Mouse (Mus musculus) MN1 (cell line): ENCODE results near the gene L3mbtl3.

ENCODE experiments used
- DNase-seq: peaks from one replicate; pipeline ENCODE4 v3.0.0-alpha.2; 2016; ENCODE audit warnings: low spot score

L3mbtl3 gene

DNA sequence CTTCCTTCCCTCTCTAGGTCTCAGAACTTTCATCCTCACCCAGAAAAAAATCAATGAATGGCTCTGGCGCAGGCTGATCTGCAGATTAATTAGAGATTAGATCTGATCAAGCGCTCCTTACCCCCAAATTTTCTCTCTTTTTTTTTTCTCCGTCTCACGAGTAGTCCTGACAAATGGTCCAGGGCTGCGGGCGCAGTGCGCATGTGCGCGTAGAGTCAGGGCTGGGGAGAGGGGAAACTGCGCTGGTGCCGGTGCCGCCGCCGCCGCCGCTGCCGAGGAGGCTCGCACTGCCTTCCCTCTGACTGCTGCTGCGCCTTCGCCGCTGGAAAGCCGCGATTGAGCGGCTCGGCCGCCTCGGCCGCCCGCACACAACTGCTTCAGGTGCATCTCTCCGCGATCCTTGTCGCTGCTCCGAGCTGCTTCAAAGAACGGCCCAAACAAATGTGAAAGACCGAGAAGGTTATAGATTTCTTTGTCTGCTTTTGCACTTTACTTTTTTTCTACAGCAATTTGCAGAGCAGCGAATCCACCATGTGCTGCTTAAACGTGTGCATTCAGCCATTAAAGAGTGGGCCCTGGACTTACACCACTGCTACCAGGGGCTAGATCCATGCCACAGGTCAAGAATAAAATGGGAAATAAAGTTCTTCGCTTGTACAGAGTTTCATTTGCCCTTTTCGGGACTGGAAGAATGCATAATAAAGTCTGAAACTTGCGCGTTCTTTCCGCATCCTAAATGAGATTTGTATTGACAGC, at the start of gene L3mbtl3:
TSS of gene L3mbtl3 (minus strand) at position 182 of the 756 bp plus-strand sequence.
- peak; percentile 57 for DNase-seq

DNA sequence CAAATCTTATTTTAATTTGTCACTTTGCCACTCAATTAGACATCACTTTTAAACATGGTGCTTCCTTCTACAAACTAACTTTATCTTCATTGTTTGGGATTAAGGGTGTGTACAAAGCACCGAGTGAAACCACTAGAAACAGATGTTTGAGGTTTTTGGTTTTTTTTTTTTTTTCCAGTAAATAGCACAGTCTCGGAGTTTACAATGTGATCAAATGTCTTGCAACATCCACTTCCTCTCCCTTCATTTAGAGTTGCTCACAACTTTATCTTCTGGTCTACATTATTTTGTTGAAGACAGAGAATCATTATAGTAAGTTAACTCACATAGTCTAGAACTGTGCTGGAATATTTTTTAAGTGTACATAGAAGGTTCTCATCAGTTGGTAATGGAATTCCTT, 45.4 kb upstream of the L3mbtl3 start:
- no peak for DNase-seq

DNA sequence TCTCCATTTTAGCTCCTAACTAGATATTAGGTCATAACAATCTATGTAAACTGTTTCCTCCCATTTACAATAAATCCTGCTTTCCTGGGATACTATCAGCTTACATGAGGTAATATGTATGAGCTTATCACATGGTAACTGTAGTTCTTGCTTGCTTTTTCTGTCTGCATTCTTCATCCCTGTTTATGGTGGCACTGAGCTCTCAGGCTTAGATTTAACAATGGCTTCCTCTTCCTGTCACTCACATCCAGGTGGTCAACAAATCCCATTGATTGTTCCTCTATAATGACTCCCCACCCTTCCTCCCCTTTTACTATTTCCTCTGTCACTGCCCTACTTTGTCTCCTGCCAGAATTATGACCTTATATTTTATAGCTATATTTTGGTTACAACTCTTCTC, 12.9 kb upstream of the L3mbtl3 start:
- no peak for DNase-seq

DNA sequence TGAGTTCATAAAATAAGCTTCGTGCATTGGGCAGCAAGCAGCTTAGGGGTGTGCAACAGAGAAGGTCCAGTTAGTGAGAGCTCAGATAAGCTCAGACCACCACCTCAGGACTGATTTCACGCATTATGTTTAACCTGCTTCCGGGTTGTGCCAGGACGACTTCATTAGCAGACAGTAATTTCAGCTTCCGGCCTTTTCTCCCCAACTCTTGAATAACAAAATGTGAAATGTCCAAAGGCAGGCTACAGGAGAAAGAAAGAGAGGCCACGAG, 1.5 kb upstream of the L3mbtl3 start:
- no peak for DNase-seq

DNA sequence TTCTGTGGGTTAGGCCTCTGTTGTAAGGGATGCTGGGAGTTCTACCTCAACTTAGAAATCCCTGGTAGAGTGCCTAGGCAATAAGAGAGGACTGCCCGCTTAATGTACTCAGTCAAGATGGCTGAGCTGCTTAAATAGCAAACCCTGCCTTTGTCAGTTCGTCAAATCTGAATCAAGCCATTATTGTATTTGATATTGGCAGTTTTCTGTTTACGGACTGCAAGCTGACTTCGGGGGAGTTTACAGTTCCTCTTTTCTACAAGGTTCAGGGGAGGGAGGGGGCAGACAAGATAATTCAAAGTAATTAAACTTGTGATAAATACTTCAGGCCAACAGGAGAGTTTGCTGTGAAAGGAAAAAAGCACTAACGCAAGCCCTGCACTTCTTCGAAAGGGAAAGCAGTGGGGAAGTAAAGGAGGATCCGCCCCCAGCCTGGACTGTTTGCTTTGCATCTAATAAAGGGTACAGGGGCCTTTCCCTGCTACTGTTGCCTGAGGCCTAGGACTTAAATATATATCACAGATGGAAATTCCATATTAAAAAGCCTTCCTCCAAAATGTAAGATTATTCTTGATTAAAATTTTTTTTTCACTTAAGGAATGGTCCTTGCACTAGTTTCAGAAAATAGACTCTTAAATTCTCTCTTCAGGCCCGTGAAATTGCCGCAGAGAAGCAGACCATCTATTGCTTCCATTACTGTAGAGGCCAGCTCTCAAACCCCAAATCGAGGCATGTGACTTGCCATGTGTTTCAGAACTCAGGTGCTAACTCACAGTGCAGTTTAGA, 968 bp upstream of the L3mbtl3 start:
- DNase-seq, result no peak

DNA sequence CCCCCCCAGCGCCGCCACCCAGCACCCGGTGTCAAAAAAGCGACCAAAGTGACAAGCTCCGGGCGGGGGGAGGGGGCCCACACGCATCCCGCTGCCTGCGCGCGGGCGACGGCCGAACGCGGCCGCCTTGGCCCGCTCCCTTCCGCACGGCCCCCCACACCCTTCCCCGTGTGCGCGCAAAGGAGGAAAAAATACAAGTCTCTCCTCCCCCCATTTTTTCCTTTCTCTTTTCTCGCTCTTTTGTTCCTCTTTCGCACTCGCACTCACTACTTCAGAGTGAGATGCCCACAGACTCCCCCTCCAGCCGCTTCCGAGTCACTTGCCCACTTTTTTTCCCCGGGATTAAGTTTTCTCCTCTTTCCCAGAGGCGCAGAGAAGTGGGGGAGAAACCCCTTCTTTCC, 420 bp downstream of the L3mbtl3 start:
- peak; percentile 11 for DNase-seq

DNA sequence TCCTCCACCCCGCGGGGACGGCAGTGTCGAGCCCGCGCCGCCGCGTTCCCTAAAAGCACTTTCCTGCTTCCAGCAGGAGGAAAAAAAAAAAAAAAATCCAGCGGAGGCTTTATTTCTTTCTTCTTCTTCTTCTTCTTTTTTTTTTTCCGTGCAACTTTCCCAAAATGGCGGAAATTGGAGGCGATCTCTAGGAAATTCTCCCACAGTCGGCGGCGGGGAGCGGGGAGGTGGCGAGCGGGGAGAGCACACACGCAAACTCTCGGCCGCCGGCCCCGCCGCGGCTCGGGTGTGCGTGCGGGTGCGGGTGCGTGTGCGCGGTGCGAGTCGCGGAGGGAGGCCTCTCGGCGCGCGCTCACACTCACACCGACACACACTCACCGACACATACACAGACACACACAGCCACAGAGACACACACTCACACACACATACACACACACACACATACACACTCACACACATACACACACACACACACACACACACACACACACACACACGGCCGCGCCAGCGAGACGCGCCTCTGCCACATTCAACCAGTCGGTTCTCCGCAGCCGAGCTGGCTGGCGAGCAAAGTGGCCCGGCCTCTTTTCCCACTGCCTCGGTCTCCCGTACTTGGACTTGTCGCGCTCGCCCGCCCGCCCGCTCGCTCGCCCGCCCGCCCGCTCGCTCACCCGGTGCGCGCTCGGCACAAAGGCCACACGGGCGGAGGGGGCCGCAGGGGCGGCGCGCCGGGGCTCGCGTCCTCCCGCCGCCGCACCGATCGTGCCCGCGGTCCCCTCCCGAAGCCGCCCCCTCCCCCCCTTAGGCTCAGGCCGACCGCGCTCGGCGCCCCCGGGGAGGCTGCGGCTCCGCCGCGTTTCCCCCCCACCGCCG, 1.1 kb downstream of the L3mbtl3 start:
- DNase-seq, result peak; percentile 20

DNA sequence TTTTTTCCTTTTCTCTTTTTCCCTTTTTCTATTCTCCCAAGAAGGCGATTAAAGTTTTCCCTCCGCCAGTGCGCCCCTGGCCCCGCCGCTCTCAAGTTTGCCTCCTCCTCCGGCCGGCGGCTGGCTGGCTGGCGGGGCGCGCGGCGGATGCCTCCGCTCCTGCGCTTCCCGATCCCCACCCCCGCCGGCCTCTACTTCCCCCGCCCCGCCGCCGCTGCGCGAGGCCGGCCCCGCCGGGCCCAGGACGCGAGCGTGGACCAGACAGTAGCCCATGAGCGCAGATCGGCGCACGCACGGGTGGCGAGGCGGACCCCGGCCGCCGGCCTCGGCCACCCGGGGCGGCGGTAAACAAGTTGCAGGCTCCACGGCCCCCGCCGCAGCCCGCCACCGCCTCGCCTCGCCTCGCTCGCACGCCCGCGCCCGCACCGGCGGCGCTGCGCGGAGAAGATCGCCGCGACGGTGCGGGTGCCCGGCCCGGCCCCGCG, 1.8 kb downstream of the L3mbtl3 start:
- no peak for DNase-seq

DNA sequence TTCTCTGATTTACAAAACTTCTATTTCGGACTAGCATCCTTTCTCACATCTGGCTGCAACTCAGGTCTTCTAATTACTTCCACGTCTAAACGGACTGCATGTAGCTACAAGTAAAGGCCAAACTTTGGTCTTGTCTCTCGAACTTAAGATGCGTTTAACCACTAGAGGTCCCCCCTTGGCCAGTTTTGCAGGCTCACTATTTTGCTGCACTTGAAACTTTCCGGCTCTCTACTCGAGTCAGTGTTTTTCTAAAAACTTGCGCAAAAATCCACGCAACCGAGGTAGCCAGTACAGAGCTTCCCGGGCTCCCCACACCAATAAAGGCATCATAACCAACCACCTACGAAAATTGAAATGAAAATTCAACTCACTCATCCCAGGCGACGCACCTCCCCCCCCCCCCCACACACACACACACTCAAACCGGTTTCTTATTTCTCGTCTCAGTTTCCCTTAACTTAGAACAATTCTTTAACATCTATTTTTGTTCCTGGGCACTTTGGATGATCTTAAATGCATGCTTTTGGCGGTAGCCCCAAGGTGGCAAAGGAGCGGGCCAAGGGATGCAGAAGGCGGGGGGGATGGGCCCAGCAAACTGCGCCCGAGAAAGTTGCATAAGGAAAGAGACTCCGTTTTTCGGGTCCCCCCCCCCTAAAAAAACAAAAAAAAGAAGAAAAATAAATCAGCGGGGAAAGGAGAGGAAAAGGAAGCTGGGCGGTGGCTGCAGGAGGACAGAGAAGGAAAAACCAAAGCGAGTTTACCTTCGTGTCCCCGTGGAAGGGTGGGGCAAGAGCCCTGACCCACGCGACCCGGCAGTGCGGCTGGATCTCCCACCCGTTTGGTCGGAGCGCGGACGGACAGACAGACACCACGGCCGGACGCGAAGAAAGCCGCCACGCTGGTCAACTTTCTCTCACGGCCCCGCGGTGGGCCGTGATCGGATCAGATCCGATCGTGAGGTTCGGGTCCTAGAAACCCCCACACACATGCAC, 2.5 kb downstream of the L3mbtl3 start:
- DNase-seq, result peak; percentile 59

DNA sequence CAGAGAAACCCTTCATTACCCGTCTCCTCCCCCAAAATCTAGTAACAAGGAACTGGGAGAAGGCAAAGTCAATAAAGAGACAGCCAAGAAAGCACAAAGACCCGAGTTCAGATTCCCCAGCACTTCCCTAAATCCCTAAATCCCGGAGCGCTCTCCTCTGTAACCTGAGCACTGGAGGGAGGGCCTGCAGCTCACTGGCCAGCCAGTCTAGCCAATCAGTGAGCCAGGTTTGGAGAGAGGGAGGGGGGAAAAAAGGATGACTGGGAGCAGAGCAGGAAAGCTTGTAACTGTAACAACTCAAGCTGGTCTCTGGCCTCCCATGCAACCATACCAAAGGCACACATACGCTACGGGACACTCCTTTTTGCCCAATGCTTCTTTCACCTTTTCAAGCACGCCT, 4.4 kb downstream of the L3mbtl3 start:
- no peak for DNase-seq

DNA sequence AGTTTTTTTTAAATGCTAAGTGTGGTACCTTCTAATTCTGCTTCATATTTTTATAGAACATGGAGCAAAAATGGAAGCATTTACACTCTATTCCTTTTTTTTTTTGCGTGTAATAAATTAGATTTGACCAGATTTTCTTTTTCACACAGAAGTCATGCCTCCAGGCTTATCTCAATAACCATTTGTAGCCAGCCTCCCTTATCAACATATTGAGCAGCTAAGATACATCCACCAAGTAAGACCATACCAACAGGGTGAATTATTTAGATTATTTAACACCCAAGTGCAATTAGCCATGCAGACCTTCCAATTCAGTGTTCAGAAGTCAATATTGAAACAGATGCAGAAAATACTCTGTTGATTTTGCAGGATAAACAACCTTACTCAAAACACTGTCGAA, 10.8 kb downstream of the L3mbtl3 start:
- DNase-seq, result no peak

DNA sequence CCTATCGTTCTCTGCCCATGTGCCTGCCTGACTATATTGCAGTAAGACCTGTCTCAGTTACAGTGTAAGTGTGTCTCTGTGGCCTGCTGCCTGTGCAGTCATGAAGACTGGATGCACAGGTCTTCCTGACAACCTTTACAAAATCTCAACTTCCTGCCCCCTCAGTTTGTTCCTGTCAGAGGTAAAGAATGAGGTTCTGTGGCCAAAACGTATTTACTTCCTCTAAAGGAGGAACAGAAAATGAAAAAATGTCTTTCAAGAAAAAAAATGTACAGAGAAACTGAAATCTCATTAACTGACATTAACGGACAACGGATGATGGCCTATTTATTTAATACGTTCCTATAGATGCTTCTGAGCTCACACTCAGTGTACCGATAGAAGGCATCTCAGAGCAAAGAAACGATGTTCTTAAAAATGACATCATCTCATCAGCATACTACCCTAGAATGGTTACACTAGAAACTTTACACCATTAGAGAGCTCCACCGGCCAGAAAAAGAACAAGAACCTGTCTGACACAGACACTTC, 11.4 kb downstream of the L3mbtl3 start:
- DNase-seq, result no peak

DNA sequence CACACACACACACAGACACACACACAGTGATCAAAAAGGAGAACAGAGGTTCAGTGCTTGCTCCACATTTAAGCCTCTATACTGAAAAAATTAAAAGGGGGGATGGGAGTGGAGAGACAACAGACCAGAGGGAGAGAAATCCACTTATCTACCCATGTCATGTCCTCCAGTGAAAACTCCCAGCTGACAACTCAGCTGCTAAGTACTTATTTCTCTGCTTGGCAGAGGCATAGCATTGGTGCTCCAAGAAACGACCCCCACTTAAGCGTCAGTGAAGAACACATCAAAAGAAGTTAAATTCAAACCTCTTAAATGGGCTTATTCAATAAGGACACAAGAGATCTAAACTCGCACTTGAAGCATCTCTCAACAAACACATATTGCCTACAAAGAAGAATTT, 12.2 kb downstream of the L3mbtl3 start:
- no peak for DNase-seq

DNA sequence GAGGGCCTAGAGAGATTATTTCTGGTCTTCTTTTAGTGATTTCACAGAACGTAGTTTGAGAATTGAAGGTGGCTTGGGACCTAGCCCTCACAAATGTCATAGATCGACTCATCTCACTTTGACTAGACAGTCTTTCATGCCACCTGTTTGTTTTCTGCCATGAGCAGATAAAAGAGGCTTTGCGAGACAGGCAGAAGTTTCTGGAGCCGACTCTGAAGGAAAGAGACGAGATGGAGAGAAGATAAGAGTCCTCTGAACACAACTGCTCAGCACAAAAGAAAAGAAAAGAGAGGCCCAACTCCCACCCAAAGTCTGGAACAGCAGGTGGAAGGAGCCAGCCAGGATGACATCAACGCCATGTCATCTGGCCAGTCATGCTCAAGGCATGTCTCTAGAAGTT, 17.0 kb downstream of the L3mbtl3 start:
- no peak for DNase-seq

DNA sequence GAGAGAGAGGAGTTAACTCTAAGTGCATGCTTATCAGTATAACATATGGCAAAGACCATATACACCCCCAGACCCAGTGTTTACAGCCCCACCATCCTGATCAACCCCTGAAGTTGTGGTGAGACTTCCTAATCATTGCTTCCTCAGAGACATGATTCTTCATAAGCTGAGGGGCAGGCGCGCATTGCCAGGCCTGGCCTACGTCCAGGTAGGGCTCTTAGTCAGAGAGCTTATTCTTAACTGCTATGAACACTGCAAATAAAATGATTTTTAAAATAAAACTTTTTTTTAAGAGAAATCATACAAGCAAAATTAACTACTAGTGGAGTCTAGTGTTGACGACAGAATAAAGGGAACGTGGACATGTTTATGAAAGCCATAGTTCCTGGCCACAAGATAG, 17.5 kb downstream of the L3mbtl3 start:
- no peak for DNase-seq

DNA sequence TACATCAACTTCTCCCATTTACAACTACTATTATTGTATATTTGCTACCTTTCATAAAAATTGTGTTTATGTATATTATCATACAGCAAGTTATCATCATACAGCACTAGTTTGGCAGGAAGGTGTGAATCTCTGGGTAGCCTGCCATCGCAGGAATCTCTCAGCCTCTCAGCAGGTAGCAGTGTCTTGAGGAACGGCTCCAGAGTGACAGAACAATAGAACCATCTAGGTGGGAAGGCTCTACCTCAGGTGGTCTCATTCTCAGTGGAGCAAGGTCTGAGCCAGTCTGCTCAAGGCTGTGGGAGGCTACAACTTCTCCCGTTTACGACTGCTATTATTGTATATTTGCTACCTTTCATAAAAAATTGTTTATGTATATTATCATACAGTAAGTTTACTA, 22.0 kb downstream of the L3mbtl3 start:
- DNase-seq, result no peak

DNA sequence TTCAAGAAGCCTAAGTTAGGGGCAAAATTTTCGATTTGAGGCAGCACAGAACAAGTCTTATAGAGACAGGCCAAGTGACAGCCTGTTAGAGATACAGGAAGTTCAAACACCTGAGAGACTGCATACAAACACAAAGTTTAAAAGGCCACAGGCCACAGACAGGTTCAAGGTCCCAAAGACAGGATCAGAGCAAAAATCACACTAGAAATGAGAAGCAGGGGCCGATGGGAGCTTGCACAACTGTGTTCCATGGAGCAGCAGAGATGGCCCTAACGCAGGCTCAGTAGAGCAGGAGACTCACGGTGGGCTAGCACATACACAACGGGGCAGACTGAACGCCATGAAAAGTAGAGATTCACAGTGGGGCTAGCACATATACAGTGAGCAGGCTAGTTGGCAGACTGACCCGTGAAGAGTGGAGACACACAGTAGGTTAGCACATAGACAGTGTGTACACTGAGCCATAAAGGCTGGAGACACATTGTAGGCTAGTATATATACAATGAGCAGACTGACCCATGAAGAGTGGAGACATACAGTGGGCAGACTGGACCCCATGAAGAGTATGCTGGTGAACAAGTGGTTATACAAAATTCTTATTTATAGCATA, 24.5 kb downstream of the L3mbtl3 start:
- DNase-seq, result no peak

DNA sequence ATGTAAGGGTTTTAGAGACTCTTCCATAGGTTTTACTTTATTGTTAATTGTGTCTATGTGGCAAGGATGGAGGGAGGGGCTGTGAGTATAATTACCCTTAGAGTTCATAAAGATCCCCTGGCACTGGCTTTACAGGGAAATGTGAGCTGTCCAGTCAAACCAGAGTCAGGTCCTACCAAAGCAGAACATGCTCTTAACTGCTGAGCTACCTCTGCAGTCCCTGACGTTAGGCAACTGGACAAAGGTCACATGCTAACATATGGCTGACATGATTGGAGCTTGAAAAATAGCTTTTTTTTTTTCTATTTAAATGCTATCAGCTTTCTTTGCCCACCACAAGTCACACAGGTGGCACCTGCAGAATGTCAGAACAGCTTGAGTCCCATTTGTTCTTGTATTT, 25.6 kb downstream of the L3mbtl3 start:
- DNase-seq, result no peak

DNA sequence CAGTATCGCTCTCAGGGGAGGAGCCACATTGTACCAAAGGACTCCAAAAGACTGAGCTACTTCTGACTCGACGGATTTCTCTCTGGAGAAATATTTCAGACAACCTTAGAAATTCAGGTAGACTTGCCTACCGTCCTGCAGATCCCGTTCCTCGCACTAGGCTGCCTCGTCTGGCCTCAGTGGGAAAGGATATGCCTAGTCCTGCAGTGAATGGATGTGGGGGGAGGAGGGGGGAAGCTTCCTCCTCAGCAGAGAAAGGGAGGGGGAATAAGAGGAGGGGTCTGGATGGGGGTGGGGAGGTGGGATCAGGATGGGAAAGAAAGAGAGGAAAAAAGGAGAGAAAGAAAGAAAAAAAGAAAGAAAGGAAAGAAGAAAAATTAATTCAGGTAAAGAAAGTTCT, 28.2 kb downstream of the L3mbtl3 start:
- no peak for DNase-seq

DNA sequence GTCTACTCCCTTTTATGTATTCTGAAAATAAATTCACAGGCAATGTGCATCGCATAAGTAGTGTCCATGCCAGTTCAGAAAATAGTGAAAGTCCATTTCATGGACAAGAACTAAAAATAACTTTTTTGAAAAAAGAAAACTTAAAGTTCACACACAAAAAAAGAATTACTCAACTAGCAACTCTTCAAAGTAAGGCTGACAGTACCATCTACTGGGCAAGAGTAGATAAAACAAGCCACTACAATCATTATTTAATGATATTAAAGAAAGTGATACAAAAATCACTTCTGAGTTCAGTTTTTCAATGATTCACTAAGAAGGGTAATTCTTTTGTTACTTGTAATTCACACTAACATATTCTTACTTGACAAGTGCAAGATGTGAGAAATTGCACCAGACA, 29.9 kb downstream of the L3mbtl3 start:
- DNase-seq, result no peak
